Mouse (Mus musculus): Measurements from ENCODE around the gene Pdlim1.
"Not testable (repeated sequence)": the region's sequence is repeated elsewhere in the genome, so short reads cannot be mapped to it uniquely, and the experiment has no call there.

The Pdlim1 gene

DNA sequence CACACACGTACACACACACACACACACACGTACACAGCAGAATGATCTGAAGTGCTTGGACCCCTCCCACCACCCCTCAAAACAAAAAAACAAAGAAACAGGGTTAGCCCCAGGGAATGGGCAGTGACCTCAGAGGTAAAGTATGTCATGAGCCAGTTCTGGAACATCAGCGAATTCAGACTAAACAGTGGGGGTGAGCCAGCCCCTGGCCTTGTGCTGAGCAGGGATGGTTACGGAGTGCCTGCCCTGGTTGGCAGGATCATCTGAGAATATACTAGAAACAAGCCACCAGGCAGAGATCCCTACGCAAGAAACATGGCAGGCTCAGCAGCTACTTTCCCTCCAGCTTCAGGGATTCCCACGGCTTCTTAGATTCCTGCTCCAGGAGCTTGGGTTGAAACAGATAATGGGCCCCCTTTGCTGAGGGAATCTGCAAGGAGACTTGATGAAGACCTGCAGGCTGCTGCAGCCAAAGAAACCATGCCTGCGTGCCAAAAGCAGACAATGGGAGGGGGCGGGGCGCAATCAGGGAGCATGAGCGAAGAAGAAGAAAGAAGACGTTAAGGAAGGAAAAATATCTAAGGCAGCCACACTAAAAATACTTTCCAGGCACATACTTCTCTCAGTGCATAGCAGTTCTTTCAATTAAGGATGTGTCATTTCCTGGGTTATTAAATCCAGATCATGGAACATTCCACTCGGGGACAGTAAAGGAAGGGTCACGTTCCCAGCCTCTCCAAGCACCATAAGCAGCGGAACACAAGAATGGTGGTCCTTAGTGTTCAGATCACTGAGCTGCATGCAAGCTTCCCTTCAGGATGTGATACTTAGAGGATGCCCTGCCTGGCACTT is 30.6 kb downstream of the Pdlim1 start:
- DNase-seq (ENCODE audit: low read depth, low spot score) = peak; percentile 40

DNA sequence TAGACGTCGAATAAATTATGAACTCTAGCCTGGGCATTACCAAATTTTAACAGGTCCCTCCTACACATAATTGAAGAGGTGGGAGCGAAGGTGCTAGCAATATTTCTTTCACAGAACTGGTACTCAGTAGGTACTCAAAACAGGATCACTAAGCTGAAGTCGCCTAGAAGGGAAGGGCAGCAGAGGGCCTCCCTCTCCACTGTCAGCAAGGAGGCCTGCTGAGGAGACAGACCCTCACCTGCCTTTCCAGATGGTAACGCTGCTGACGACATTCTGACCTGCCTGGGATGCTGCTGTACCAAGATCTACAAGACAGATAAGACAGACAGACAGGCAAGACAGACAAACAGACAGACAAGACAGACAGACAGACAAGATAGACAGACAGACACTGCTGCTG is 31.3 kb downstream of the Pdlim1 start:
- no peak for DNase-seq (ENCODE audit: low read depth, low spot score)

DNA sequence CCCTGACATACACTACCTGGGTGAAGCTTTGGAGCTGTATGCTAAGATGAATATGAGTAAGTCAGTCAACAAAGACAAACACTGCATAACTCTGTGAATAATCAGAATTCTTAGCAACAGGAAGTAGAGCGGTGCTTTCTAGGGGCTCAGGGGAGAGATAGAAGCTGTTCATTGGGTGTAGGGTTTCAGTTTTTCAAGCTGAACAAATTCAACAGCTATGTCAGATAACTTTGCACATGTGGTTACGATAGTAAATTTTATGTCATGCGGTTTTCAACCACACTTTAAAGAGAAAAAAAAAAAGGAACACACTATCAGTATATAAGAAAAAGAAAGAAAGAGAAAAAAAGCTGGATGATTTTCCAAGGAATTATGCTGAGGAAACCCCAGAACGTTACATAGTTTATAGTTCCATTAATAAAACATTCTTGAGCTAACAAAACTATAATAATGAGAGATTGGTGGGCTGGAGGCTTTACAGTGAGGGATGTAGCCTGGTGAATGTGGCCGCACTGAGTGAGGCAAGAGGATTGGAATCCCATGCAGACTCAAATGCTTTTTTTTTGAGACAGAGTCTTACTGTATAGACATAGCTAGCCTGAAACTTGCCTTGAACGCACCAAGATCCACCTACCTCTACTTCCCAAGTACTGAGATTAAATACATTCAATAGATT is 33.3 kb downstream of the Pdlim1 start:
- no peak for DNase-seq (ENCODE audit: low read depth, low spot score)

DNA sequence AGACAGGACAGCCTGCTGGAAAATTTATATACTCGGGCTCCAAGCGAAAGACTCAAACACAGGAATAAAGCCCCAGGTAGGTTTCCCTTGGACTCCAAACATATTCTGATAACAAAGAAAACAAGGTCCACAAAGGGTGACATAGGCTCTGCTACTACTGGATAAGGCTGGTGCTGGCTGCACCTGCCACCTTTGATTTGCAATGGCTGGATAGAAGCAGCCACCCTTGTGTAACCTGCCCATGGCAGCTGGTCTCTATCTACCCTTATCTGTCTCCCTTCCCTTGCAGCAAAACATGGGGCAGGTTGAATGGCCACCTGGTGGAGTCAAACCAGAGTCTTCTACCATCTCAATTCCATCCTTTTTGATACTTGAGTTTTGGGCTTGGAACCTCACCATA is 39.1 kb downstream of the Pdlim1 start:
- DNase-seq (ENCODE audit: low read depth, low spot score) = no peak

DNA sequence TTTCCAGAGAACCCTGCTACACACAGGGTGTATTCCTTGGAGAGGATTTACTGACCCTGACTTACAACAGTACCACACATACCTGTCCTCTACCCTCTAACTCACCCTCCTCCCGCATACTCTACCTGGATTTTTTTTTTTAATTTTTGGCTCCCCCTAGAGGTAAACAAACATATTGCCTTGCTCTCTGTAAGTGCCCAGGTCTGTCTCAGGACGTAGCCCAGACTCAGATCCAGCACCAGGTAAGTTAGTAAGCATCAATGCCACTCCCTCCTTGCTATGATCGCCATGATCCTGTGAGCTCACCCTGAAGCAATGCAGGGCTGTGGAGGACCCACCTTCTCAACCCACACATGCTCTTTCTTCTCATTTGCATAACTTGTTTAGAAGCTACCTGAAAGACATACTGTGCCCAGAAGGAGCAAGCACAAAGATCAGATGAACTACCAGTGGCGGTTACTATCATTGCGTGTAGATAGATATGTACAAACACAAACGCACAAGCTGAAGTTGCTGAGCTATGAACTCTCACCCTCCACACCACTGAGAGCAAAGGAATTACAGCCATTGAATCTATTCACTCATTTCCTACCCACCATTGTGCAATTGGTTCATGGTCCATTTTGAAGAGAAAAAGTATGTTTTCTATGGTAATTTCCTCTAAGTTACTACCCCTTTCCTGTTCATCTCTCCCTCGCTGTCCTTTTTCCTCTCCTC is 39.7 kb downstream of the Pdlim1 start:
- DNase-seq (ENCODE audit: low read depth, low spot score) = no peak

DNA sequence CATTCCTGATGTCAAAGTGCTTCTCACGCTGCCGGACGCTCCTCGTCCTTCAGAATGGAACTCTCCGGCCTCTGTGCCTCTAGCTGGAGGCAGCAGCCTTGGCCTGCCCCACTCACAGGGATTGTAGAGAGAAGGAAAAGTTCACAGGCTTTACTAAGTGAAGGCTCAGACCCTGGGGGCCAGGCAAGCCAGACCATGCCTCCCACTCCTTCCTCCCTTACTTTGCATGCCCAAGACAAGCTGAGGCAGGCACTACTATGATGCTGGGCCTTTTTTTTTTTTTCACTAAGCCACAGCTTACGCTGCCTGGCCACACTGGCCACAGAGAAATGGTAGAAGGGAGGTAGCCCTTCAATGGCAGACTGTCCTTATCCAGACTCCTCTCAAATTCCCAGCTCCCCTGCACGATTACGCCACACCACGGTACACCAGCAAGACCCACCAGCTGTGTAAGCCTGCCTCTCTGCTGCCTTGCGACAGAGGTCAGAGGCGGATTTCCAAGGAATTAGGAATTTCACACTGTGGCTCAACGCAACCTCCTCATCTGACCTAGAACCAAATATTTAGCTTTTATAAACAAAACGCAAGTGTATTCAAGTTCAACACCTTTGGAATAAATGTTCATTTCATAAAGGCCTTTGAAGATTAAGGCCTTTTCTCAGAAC is 40.4 kb downstream of the Pdlim1 start:
- DNase-seq (ENCODE audit: low read depth, low spot score) = no peak

DNA sequence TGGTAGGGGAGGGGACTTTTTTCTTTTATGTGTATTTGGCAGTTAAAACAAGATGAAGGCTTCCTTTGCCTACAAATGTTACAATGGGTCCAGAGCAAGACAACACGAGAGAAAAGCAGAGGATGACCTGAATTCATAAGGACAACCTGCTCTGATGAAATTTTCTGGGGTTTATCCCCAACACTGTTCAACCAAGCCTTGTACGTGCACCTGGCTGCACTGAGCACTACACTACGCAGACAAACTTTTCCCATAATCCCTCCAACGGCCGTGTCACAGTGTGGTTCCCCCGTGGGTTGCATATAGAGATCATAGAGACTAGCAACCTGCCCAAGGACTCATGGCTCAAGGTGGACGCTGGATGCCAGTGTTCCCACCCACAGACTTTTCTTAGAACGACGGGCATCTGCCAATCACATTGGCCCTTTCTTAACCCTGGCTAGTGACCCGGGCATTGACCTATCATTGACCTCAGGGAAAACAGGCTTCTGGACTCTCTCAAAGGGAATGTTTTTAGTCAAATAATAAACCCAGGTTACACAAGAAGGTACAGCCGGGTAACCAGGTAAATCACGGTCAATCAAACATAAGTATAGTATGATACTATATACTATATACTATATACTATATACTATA is 45.0 kb downstream of the Pdlim1 start:
- no peak for DNase-seq (ENCODE audit: low read depth, low spot score)

DNA sequence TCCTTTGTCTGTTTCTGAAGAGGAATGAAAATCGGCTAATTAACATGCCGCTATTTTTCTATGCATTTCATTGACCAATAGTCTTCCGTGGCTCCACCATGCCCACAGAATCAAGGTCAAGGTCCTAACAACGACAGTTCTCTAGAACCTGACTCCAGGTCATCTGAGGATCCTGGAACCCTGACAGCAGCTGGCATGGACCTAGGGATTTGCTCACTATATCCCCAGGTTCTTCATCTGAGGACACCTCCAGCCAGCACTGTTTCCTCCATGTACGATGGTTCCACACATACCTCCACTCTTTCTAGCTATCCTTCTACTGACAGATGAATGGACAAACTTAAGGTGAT is 45.9 kb downstream of the Pdlim1 start:
- DNase-seq (ENCODE audit: low read depth, low spot score) = no peak

DNA sequence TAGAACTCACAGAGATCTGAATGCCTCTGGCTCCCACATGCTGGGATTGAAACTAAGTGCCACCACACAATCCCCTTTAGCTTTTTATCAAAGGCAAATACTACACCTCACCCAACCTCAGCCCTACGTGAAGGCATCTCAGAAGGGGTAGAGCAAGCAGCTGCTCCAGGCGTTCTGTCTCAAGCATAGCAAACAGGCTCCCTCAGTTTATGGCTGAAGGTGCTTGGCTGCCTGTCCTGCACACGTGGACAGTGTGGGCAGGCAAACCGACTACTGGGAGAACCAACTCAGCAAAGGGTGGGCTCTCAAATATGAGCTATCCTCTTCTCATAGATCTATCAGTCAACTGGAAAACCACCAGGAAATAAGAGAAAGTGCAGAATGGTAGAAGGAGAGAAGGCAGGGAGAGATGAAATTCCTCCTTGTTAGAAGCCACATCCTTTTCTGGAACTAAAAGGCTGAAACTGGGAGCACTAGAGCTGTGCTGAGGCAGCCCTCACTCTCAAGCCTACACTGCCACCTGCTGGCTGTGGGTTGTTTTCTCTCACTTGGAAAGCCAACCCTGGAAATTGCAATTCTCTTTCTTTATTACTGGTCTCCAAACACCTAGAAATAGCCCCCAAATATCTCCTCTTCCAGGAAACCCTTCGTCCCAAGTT is 46.4 kb downstream of the Pdlim1 start:
- DNase-seq (ENCODE audit: low read depth, low spot score) = no peak

DNA sequence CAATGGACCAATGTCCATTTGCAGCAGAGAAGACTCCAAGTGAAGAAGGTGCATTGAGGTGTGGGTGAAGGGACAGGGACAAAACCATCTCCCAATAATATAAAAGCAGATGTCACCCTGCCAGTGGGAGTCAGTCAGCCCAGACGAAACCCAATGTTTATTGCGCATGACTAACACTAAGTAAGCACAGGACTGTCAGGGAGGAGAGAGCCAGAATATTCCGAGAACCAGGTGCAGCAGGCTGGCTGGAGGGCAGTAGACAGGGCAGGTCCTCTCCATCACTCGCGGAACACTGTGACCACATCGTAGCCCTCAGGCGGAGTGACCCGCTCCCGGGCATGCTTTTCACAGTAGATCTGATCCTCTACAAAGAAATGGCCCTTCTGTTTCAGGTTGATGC is 49.3 kb downstream of the Pdlim1 start:
- DNase-seq (ENCODE audit: low read depth, low spot score) = not testable (repeated sequence)

DNA sequence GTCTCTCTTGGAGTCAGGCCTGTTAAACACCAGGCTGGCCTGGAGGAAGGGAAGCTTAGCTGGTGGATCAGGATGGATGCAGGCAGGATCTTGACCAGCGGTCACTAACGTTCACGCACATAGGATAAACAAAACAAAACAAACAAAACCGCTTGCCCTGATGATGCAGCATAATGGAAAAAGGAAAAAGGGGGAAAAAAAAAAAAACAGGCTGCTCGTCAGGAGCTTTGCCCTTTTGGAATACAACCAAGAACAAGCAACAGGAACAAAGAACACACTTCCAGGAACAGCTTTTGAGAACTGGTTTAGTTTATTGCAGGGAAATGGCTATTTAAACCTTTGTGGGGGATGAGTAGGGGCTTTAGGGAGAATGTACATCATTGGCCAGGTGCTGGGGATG is 50.8 kb downstream of the Pdlim1 start:
- no peak for DNase-seq (ENCODE audit: low read depth, low spot score)

DNA sequence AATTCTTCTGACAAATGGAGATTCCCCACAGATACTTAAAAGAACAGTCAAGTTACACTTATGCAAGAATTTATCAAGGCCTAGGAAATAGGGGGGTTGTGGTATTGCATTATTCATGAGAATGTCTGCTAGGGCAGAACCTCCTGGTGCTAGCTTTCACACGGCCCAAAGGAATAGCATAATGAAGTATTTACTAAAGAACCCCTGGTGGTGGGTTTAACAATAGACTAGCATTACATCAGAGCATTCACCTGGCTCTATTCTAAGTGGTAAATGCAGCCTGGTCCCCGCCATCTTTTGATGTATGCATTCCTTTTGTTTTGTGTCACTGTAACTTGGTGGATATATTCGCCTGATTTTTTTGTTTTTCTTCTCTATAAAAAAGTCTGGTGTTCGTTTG is 68.7 kb downstream of the Pdlim1 start:
- not testable (repeated sequence) for DNase-seq (ENCODE audit: low read depth, low spot score)

DNA sequence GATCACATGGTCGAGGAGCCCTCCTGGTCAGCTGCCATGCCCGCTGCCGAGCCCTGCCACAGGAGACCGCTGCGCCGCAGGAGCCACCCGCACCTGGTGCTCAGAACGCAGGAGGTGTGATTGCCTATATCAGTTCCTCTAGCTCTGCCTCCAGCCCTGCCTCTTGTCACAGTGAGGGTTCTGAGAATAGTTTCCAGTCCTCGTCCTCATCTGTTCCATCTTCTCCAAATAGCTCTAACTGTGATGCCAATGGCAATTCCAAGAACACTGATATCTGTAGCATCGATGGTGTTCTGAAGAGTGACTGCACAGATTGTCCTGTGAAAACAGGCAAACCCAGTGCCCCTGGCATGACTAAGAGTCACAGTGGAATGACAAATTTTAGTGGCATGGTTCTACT is 81.0 kb downstream of the Pdlim1 start:
- DNase-seq (ENCODE audit: low read depth, low spot score) = no peak

DNA sequence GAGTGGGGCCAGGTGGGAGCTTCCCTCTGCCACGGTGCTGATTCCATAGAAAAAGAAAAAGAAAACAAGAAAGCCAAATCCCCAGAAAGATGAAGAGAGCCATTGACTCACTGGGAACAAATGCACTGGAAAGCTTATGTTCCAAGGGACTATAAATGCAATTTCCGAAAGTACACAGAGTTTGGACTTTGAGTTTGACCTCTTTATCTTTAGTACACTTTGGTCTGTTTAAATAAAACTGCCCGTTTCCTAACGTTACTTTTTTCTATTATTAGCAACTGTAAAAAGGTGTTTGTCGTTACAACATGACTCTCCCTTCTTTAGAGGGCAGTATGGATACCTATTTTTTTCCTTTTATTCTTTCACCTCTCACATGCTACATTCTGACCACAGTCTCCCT is 84.5 kb downstream of the Pdlim1 start, which contains the start of gene Cyp2c70:
Gene Cyp2c70 (minus strand): TSS at position 174 of the 400 bp plus-strand sequence.
- DNase-seq (ENCODE audit: low read depth, low spot score) = no peak

DNA sequence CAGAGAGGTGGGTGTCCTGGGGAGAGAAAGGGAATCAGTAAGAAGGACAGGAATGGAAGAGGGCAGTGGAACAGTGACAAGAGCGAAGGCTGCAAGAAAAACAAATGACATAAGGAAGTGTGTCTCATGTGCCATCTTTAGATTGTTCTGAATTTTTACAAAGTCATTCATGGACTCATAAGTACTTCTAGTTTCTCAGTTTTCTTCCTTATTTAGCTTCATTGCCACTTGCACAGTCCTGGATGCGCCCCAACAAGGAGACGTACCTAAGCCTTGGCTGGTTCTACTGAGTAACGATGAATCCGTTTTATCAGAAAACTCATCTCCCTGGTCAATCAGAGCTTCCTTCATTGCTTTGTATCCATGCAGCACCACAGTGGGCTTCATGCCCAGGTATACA is 88.0 kb downstream of the Pdlim1 start:
- no peak for DNase-seq (ENCODE audit: low read depth, low spot score)

DNA sequence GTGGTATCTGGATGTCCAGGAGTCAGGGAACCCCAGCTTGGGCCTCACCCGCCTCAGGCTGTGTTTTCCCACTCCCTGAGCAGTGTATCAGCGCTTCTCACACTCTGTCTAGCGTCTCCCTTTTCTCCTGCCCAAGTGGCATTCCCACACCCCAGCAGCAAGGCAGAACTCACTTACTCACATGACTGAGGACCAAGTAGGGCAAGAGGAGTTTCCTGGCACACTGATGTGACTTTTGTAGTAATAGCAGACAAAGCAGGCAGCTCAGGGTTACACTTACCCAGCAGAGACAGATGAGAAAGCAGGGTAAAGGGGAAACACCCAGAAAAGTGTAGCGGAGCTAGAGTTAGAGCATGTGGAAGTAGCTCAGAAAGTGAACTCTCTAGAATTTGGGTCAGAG is 93.3 kb downstream of the Pdlim1 start:
- DNase-seq (ENCODE audit: low read depth, low spot score) = no peak

All from brain, embryonic 18.5 days (tissue).